Mouse (Mus musculus): ENCODE measurements at regions not wholly inside any gene's neighbourhood (a gene's known extent, or its start where the extent isn't known, plus 50 kb on each side); places are given as distances from the start of the nearest gene placed in this dataset.

DNA sequence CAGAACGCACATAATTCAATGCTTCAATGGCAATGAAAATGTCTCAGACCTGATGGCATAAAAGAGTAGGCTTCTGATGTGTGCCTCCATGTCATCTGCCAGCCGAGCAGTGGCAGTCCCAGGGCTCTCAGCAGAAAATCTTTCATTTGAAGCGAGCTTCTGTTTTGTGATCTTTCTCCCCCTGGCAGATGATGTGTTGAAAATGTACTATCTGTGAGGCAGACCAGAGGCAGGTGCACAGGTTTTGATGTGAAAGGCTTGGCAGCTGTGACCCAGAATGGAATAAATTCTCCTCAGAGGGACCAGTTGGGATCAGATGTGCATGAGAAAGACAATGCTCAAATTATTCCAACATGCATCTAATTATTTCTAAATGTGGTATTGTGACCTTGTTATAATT, 1281.0 kb upstream of the Nova1 start:
- Histone ChIP-seq H3K27ac (no peak overlapping the region), H3K27me3 (ENCODE audit: insufficient read depth, low read length) (no peaks in the 10 kb centered on the region), H3K4me3 (replicated peaks; ENCODE audit: low read depth, low read length) (no peak overlapping the region), H3K9me3 (replicated peaks; ENCODE audit: low read length) (no peaks in the 10 kb centered on the region), H3K4me1 (replicated peaks; ENCODE audit: insufficient read depth, low read length) (no peaks in the 10 kb centered on the region), H3K9ac (ENCODE audit: low read depth, low read length) (no peak overlapping the region), H3K4me2 (ENCODE audit: low read length) (no peak overlapping the region), H3K36me3 (ENCODE audit: insufficient read depth, low read length) (no peaks in the 10 kb centered on the region)
- ATAC-seq (replicated peaks; ENCODE audit: low FRiP score, low read depth) (no peak), DNase-seq (ENCODE audit: low spot score) (no peak)
- 82% methylated on average over 3 of the region's 3 CpGs for WGBS
- no peak for TF ChIP-seq CTCF (IDR thresholded peaks at IDR 0.05; ENCODE audit: low read depth)

GRCm38 (mm10) chr12:48086988-48087387, 1268.3 kb upstream of the Nova1 start:
- no peak overlapping the region for H3K27ac ChIP-seq
- no peaks in the 10 kb centered on the region for H3K4me1 ChIP-seq (replicated peaks; ENCODE audit: insufficient read depth, low read length)
- TF ChIP-seq CTCF (IDR thresholded peaks at IDR 0.05; ENCODE audit: low read depth), result no peak
- WGBS, result 87% methylated on average over 5 of the region's 5 CpGs
- no peak for ATAC-seq (replicated peaks; ENCODE audit: low FRiP score, low read depth)
- H3K9ac ChIP-seq (ENCODE audit: low read depth, low read length), result no peak overlapping the region
- no peak for DNase-seq (ENCODE audit: low spot score)
- no peaks in the 10 kb centered on the region for H3K36me3 ChIP-seq (ENCODE audit: insufficient read depth, low read length)
- H3K9me3 ChIP-seq (replicated peaks; ENCODE audit: low read length), result no peaks in the 10 kb centered on the region
- H3K4me3 ChIP-seq (replicated peaks; ENCODE audit: low read depth, low read length), result no peak overlapping the region
- H3K27me3 ChIP-seq (ENCODE audit: insufficient read depth, low read length), result no peaks in the 10 kb centered on the region
- H3K4me2 ChIP-seq (ENCODE audit: low read length), result no peak overlapping the region

DNA sequence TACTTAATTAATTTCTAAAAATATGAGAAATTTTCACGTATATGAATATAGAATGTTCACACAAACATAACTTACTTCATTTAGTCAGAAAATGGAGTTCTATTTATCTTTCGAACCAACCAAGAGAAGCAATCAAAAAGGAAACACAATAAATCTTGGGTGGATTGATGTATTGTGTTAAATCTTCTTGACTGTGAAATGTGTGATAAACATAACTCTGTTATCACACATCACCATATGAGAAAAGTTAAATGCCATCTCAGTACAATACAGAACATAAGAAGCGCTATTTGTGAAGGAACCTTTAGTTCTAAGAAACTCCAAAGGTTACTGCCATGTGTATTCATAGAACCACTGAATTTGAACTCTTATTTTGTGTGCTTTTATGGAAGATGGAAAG, 1264.6 kb upstream of the Nova1 start:
- Histone ChIP-seq H3K9me3 (replicated peaks; ENCODE audit: low read length) (no peaks in the 10 kb centered on the region), H3K27ac (no peak overlapping the region), H3K9ac (ENCODE audit: low read depth, low read length) (no peak overlapping the region), H3K27me3 (ENCODE audit: insufficient read depth, low read length) (no peaks in the 10 kb centered on the region), H3K4me3 (replicated peaks; ENCODE audit: low read depth, low read length) (no peak overlapping the region), H3K4me2 (ENCODE audit: low read length) (no peak overlapping the region), H3K4me1 (replicated peaks; ENCODE audit: insufficient read depth, low read length) (no peaks in the 10 kb centered on the region), H3K36me3 (ENCODE audit: insufficient read depth, low read length) (no peaks in the 10 kb centered on the region)
- TF ChIP-seq CTCF (IDR thresholded peaks at IDR 0.05; ENCODE audit: low read depth), result no peak
- WGBS, result 77% methylated on average over 3 of the region's 3 CpGs
- ATAC-seq (replicated peaks; ENCODE audit: low FRiP score, low read depth) (no peak), DNase-seq (ENCODE audit: low spot score) (no peak)

DNA sequence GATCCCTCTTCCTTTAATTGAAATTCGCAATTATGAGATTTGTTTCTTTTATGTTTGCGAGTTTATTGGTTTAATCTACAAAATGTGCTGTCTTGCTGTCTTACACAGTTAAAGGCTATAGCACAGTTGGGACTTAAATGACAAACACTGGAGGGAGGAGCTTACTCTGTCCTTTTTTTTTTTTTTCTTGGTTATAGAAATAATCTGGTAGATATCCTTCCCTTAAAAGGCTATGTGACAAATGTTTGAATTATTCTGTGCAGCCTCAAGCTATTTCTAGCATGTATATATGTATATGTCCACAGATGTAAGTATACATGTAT, 1243.9 kb upstream of the Nova1 start:
- H3K4me2 ChIP-seq (ENCODE audit: low read length), result no peak overlapping the region
- DNase-seq (ENCODE audit: low spot score), result peak; percentile 22
- H3K27me3 ChIP-seq (ENCODE audit: insufficient read depth, low read length), result no peaks in the 10 kb centered on the region
- 81% methylated on average over 2 of the region's 2 CpGs for WGBS
- no peaks in the 10 kb centered on the region for H3K36me3 ChIP-seq (ENCODE audit: insufficient read depth, low read length)
- no peaks in the 10 kb centered on the region for H3K4me1 ChIP-seq (replicated peaks; ENCODE audit: insufficient read depth, low read length)
- H3K9ac ChIP-seq (ENCODE audit: low read depth, low read length), result no peak overlapping the region
- no peak for ATAC-seq (replicated peaks; ENCODE audit: low FRiP score, low read depth)
- no peak overlapping the region for H3K27ac ChIP-seq
- no peaks in the 10 kb centered on the region for H3K9me3 ChIP-seq (replicated peaks; ENCODE audit: low read length)
- H3K4me3 ChIP-seq (replicated peaks; ENCODE audit: low read depth, low read length), result no peak overlapping the region
- TF ChIP-seq CTCF (IDR thresholded peaks at IDR 0.05; ENCODE audit: low read depth), result no peak

DNA sequence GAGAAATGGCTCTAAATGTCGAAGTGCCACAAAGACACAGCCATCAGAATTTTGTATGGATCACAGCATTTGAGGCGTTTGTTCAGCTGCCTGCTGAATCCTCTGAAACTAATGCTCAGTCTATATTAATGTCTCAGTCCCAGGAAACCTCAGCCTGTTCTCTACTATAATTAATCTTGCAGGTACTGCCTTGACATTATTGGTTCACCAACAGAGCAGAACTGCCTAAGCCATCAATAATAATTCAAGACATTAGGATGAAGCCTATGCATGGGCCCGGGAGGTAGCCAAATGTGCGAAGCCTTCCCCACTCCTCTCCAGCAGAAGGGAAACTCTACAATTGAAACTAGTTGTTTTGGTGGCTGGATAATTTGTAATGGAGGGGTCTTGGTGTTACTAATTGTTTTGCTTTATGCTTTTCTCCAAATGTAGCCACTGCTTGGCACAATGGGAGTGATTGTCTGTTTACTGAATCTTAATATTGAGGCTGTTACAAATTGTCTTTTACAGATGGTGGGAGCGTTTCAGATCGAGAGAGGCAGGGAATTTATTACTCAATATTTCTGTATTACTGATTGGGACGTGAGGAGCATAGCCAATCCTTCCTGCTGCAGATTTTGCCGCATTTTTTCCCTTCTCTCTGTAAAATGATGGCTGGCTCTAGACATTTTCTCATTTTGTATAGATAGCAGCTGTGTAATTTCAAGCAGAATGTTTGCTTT, 1243.3 kb upstream of the Nova1 start:
- no peaks in the 10 kb centered on the region for H3K27me3 ChIP-seq (ENCODE audit: insufficient read depth, low read length)
- H3K9ac ChIP-seq (ENCODE audit: low read depth, low read length), result no peak overlapping the region
- H3K4me2 ChIP-seq (ENCODE audit: low read length), result no peak overlapping the region
- no peak overlapping the region for H3K4me3 ChIP-seq (replicated peaks; ENCODE audit: low read depth, low read length)
- no peaks in the 10 kb centered on the region for H3K4me1 ChIP-seq (replicated peaks; ENCODE audit: insufficient read depth, low read length)
- no peak overlapping the region for H3K27ac ChIP-seq
- DNase-seq (ENCODE audit: low spot score), result no peak
- TF ChIP-seq CTCF (IDR thresholded peaks at IDR 0.05; ENCODE audit: low read depth), result no peak
- no peaks in the 10 kb centered on the region for H3K36me3 ChIP-seq (ENCODE audit: insufficient read depth, low read length)
- no peak for ATAC-seq (replicated peaks; ENCODE audit: low FRiP score, low read depth)
- no peaks in the 10 kb centered on the region for H3K9me3 ChIP-seq (replicated peaks; ENCODE audit: low read length)
- 60% methylated on average over 8 of the region's 8 CpGs for WGBS

- Histone ChIP-seq H3K27ac (no peak overlapping the region), H3K36me3 (ENCODE audit: insufficient read depth, low read length) (no peaks in the 10 kb centered on the region), H3K4me3 (replicated peaks; ENCODE audit: low read depth, low read length) (no peak overlapping the region), H3K9ac (ENCODE audit: low read depth, low read length) (no peak overlapping the region), H3K27me3 (ENCODE audit: insufficient read depth, low read length) (no peaks in the 10 kb centered on the region), H3K9me3 (replicated peaks; ENCODE audit: low read length) (no peaks in the 10 kb centered on the region), H3K4me1 (replicated peaks; ENCODE audit: insufficient read depth, low read length) (no peaks in the 10 kb centered on the region), H3K4me2 (ENCODE audit: low read length) (no peak overlapping the region)
- ATAC-seq (replicated peaks; ENCODE audit: low FRiP score, low read depth) (no peak), DNase-seq (ENCODE audit: low spot score) (peak; percentile 4)
- TF ChIP-seq CTCF (IDR thresholded peaks at IDR 0.05; ENCODE audit: low read depth), result no peak
These were observed 1201.7 kb upstream of the Nova1 start for GRCm38 (mm10) chr12:48020416-48020815.

DNA sequence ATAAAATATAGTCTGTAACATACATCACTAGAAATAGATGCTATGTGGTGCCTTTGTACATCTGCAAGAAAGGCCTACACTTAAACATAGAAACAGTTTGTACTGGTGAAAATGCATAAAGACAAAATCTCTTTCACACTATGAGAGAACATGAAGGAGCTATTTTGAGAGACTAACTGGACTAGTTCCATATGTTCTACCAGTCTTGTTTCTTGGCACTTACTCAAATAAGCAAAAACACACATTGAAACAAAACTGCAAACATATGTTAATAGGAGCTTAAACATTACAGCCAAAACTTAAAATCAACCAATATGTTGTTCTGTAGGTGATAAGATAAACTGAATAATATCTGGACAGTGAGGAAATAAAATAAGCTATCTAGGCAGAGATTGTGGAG, 1157.1 kb upstream of the Nova1 start:
- Histone ChIP-seq H3K27ac (no peak overlapping the region), H3K4me3 (replicated peaks; ENCODE audit: low read depth, low read length) (no peak overlapping the region), H3K9me3 (replicated peaks; ENCODE audit: low read length) (no peaks in the 10 kb centered on the region), H3K27me3 (ENCODE audit: insufficient read depth, low read length) (no peaks in the 10 kb centered on the region), H3K4me2 (ENCODE audit: low read length) (no peak overlapping the region), H3K36me3 (ENCODE audit: insufficient read depth, low read length) (no peaks in the 10 kb centered on the region), H3K9ac (ENCODE audit: low read depth, low read length) (no peak overlapping the region), H3K4me1 (replicated peaks; ENCODE audit: insufficient read depth, low read length) (no peaks in the 10 kb centered on the region)
- ATAC-seq (replicated peaks; ENCODE audit: low FRiP score, low read depth), result no peak
- TF ChIP-seq CTCF (IDR thresholded peaks at IDR 0.05; ENCODE audit: low read depth), result no peak
- no peak for DNase-seq (ENCODE audit: low spot score)
